Mouse (Mus musculus) liver, adult 2 months (tissue): ENCODE measurements around the gene Ropn1.

Experiments
- CTCF ChIP-seq: fragments of 200-500 bp; IDR thresholded peaks from 2 replicates; pipeline ENCODE4 v1.5.1; 2011; ENCODE audit warnings: low read depth, low read length, control low read depth
- POLR2A ChIP-seq: fragments of 200-500 bp; IDR thresholded peaks from 2 replicates; pipeline ENCODE4 v1.6.1; 2011; ENCODE audit warnings: low read length, control low read depth; ENCODE audit not compliant: insufficient read depth; ENCODE audit errors: extremely low read depth

- TF ChIP-seq POLR2A (no peak), CTCF (no peak)
These were observed 14.2 kb upstream of the Ropn1 start for GRCm38 (mm10) chr16:34635557-34635956.
